Mouse (Mus musculus) midbrain, embryonic 15.5 days (tissue): ENCODE data around the gene Sprr2b. TPM values are rescaled to one million over a fixed set of nuclear protein-coding genes. Genes with fewer than 3 reads are reported as not detected.

ENCODE experiments used
- ATAC-seq: fragments of 200-750 bp; cut with Nextera tagmentation; replicated peaks from 2 replicates; pipeline ENCODE4 v1.8.0; 2017; ENCODE audit warnings: moderate TSS enrichment
- H3K27ac ChIP-seq: fragments of 300-500 bp; sonication (generic); 2 replicates; pipeline ENCODE4 v1.5.1; 2015; ENCODE audit warnings: mild to moderate bottlenecking, inconsistent platforms
- H3K27me3 ChIP-seq: fragments of 300-500 bp; sonication (generic); replicated peaks from 2 replicates; pipeline ENCODE4 v1.6.1; 2015; ENCODE audit warnings: inconsistent platforms
- H3K36me3 ChIP-seq: fragments of 300-500 bp; sonication (generic); replicated peaks from 2 replicates; pipeline ENCODE4 v1.6.1; 2015; ENCODE audit warnings: inconsistent platforms
- H3K4me1 ChIP-seq: fragments of 300-500 bp; sonication (generic); 2 replicates; pipeline ENCODE4 v1.6.1; 2015; ENCODE audit warnings: inconsistent platforms
- H3K4me2 ChIP-seq: fragments of 300-500 bp; sonication (generic); 2 replicates; pipeline ENCODE4 v1.6.1; 2015; ENCODE audit warnings: inconsistent platforms, mild to moderate bottlenecking, moderate library complexity
- H3K4me3 ChIP-seq: fragments of 300-500 bp; sonication (generic); 2 replicates; pipeline ENCODE4 v1.5.1; 2015; ENCODE audit warnings: mild to moderate bottlenecking, inconsistent platforms
- H3K9ac ChIP-seq: fragments of 300-500 bp; sonication (generic); 2 replicates; pipeline ENCODE4 v1.6.1; 2015; ENCODE audit warnings: mild to moderate bottlenecking, inconsistent platforms
- H3K9me3 ChIP-seq: fragments of 300-500 bp; sonication (generic); 2 replicates; pipeline ENCODE4 v1.6.1; 2016; ENCODE audit warnings: inconsistent platforms
- WGBS: fragments of 180-500 bp; shearing (Covaris S2); methylation state at CpG from one replicate; pipeline ENCODE4 v1.1.7; 2015; ENCODE audit warnings: mixed read lengths; 5-methylcytosine and 5-hydroxymethylcytosine counted together
- polyA plus RNA-seq: library from polyadenylated mRNA; unstranded; fragments of >200 nt; fragmentation: Nextera tagmentation; extraction: Ambion mirVana; gene quantifications from 2 replicates; pipeline ENCODE4 v1.2.1, GENCODE M21; 2015

Gene Sprr2b
- polyA plus RNA-seq, 1 experiment from 2014 or later = 0.22 TPM

DNA sequence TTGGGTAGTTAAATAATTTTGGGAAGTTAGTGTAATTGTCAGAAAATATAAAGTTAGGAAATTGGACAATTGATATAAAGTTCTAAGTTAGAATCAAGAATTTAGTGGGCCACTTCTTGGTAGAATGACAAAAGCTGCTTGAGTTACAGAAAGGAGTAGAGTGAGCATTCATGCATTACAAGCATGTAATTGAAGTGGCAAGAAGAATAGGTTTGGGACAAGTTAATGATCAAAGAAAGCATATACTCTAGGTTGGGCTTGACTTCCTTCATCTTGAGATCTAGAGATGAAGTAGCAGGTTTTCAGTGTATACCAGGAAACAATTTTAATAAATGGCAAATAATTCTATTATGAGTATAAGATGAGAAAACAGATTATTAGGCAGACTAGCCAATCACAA, 45.2 kb downstream of the Sprr2b start:
- H3K27ac ChIP-seq = no peak overlapping the region
- no peak overlapping the region for H3K9ac ChIP-seq
- H3K4me3 ChIP-seq = no peak overlapping the region
- no peaks in the 10 kb centered on the region for H3K27me3 ChIP-seq
- H3K36me3 ChIP-seq = no peaks in the 10 kb centered on the region
- H3K4me1 ChIP-seq = no peaks in the 10 kb centered on the region
- no peak for ATAC-seq
- H3K9me3 ChIP-seq = no peaks in the 10 kb centered on the region
- no peak overlapping the region for H3K4me2 ChIP-seq

DNA sequence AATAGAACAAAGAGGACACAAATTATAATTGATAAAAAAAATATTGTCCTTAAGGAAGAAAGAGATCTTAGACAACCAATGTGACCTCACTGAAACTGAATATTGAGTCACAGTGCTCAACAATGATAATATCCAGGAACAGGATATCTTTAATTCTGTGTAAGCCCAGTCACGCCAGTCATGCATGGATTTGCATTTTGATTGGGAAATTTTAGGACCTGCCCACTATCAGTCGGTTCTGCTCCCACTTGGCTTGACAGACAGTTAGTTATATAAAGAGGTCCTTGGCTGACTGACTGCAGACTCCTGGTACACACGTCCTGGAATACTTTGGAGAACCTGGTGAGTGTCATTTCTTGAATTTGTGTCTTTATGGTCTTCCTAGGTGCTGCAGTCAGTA, 48.5 kb downstream of the Sprr2b start, which contains the start of gene Sprr2f:
Sprr2f (plus strand) TSS at position 301 of the 400 bp plus-strand sequence.
- H3K4me1 ChIP-seq = no peaks in the 10 kb centered on the region
- no peaks in the 10 kb centered on the region for H3K36me3 ChIP-seq
- H3K27ac ChIP-seq = no peak within 1 kb of the TSS
- no peak within 1 kb of the TSS for H3K9ac ChIP-seq
- no peak within 1 kb of the TSS for H3K4me3 ChIP-seq
- WGBS = 50% methylated on average over 3 of the region's 3 CpGs
- no peak within 1 kb of the TSS for H3K4me2 ChIP-seq
- no peaks in the 10 kb centered on the region for H3K27me3 ChIP-seq
- H3K9me3 ChIP-seq = no peaks in the 10 kb centered on the region
- ATAC-seq = no peak

Other genes with a start within 250 kb of the Sprr2b start
- 8.8 TPM in 2 replicates for gene Lor, start 233.5 kb upstream of the Sprr2b start, polyA plus RNA-seq
- gene Prr9, start 192.7 kb upstream of the Sprr2b start, polyA plus RNA-seq = not detected in 2 replicates
- not detected in 2 replicates for gene Lelp1, start 173.9 kb upstream of the Sprr2b start, polyA plus RNA-seq
- gene Sprr2a1, start 100.8 kb upstream of the Sprr2b start, polyA plus RNA-seq = not detected in 2 replicates
- not detected in 2 replicates for gene Sprr2a2, start 100.7 kb upstream of the Sprr2b start, polyA plus RNA-seq
- gene Sprr2a3, start 31.2 kb upstream of the Sprr2b start, polyA plus RNA-seq = not detected in 2 replicates
- gene Sprr2d, start 22.5 kb downstream of the Sprr2b start, polyA plus RNA-seq = not detected in 2 replicates
- not detected in 2 replicates for gene Sprr2e, start 35.5 kb downstream of the Sprr2b start, polyA plus RNA-seq
- not detected in 2 replicates for gene Sprr2f, start 48.6 kb downstream of the Sprr2b start, polyA plus RNA-seq
- not detected in 2 replicates for gene Sprr2h, start 69.1 kb downstream of the Sprr2b start, polyA plus RNA-seq
- not detected in 2 replicates for gene Sprr2i, start 91.4 kb downstream of the Sprr2b start, polyA plus RNA-seq
- not detected in 2 replicates for gene Sprr2j-ps, start 101.5 kb downstream of the Sprr2b start, polyA plus RNA-seq
- 7.4 and 9.7 TPM in 2 replicates for gene Gm9774, start 112.8 kb downstream of the Sprr2b start, polyA plus RNA-seq
- not detected in 2 replicates for gene Sprr2k, start 116.0 kb downstream of the Sprr2b start, polyA plus RNA-seq
- not detected in 2 replicates for gene Sprr1b, start 122.2 kb downstream of the Sprr2b start, polyA plus RNA-seq
- not detected in 2 replicates for gene Sprr3, start 142.1 kb downstream of the Sprr2b start, polyA plus RNA-seq
- gene Sprr1a, start 169.3 kb downstream of the Sprr2b start, polyA plus RNA-seq = 0.28 TPM in 1 of 2 replicates, not detected in the other
- not detected in 2 replicates for gene Sprr4, start 183.9 kb downstream of the Sprr2b start, polyA plus RNA-seq
- not detected in 2 replicates for gene 2310046K23Rik, start 217.9 kb downstream of the Sprr2b start, polyA plus RNA-seq